Mouse (Mus musculus) ovary, adult 2 months (tissue): Measurements from ENCODE around the gene Mroh2a. TPM values are rescaled to one million over a fixed set of nuclear protein-coding genes. Genes with fewer than 3 reads are reported as not detected.

Experiments
- polyA plus RNA-seq: library from polyadenylated mRNA; depleted of rRNA; stranded (reverse); fragments of >200 nt; gene quantifications from 2 replicates; pipeline ENCODE4 v1.2.3, GENCODE M21; 2012; rRNA removed

Gene Mroh2a
- polyA plus RNA-seq, result 2.4 and 3.0 TPM in 2 replicates

DNA sequence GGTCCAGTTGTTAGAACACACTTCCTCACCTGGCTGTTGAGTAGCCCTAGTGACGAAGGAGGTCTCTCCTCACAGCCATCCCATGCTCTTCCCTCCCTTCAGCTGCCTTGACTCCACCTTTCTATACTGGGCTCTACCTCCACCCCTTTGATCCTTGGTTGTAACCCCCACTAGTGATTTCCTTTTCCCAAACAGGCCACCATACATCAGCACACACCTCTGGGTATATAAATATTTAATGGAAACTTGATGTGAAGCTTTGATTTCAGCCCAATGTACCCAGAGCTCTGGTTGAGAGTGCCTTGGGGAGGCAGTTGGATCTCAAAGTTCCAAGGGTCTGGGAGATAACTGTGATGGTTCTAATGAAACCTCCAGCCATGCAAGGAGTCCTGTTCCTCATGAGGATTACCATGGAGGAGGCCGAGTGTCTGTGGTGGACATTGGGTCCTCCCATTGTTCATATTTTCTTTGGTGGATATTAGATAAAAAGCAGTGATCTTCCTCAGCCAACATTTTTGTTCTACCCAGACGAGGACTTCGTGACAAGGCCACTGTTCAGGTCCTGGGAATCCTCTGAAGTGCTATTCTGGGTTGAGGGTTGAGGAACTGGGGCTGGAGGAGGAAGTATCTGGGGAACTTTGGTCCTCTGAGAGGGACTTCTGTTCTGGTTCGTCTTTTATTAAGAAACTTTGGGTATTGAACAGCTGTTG, at the start of gene Mroh2a:
Gene Mroh2a (plus strand): TSS at position 317 of the 710 bp plus-strand sequence.

GRCm38 (mm10) chr1:88200456-88200855, 26.3 kb upstream of the Mroh2a start, which contains the start of gene Ugt1a2:
Gene Ugt1a2 (plus strand): TSS chr1:88200601.

DNA sequence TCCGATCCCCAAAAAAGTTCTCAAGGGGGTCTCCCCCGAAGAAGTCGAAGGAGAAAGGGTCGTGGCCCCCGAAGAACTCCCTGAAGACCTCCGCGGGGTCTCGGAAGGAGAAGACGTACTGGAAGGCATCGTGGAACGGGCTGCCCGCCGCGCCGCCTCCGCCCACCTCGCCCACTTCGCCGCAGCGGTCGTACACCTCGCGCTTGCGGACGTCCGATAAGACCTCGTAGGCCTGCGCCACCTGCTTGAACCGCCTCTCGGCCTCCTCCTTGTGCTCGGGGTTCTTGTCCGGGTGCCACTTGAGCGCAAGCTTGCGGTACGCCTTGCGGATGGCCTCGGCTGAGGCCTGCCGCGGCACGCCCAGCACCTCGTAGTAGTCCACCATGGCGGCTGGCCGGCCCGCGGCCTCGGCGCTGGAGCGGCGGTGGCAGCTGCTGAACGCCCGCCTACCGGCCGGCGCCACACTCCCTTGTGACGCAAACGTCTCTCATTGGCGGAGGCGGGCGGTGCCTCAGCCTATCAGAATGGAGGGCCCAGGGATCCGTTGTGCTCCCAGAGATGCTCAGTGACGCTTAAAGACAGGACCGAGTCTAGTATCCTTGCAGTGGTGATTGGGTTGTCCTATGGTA, 21.4 kb upstream of the Mroh2a start, which contains the start of gene Dnajb3:
Gene Dnajb3 (minus strand): TSS at position 489 of the 629 bp plus-strand sequence.

GRCm38 (mm10) chr1:88211812-88212211, 15.0 kb upstream of the Mroh2a start, which contains the start of gene Ugt1a1:
Gene Ugt1a1 (plus strand): TSS chr1:88211959.

DNA sequence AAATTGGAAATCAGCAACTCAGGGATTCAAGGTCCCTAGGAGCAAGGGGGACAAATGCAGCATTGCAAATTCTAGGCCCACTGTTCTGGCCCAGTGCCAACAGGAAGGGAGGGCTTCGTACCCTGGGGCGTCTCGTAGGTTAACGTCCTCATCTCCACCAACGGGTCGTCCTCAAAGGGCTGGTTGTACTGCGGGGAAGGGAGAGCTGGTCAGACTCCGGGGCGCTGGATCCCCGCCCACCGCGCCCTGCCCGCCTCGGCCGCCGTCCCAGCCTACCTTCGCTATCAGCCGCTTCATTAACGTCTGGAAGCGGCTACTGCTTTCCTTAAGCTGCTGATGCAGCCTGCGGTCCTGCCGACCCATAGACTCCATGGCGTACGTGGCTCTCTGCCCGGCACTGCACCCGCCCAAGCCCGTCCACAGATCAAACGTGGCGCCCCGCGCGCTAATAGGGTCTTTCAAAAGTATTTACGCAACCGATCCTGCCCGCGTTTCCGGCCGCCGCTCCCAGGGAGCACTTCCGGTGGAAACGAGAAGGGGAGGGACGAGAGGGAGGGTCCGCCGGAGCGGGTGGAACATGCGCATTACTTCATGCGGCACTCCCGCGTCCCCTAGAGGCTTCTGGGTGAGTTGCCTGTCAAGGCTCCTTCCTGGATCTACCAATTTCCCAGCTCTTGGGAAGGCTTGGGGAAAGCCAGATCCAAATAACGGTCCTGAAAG, 50.5 kb downstream of the Mroh2a start, which contains the start of the genes Hjurp and Trpm8:
Gene Hjurp (minus strand): TSS at position 536 of the 720 bp plus-strand sequence.
Gene Trpm8 (plus strand): TSS at position 564 of the 720 bp plus-strand sequence.

Other genes with a start within 250 kb of the Mroh2a start
- 9.8 and 13.1 TPM in 2 replicates for gene Usp40, start 218.4 kb upstream of the Mroh2a start, polyA plus RNA-seq
- not detected in 2 replicates for gene Ugt1a10, start 171.6 kb upstream of the Mroh2a start, polyA plus RNA-seq
- gene Ugt1a9, start 156.2 kb upstream of the Mroh2a start, polyA plus RNA-seq, result 0.10 TPM in 1 of 2 replicates, not detected in the other
- not detected in 2 replicates for gene Ugt1a8, start 139.2 kb upstream of the Mroh2a start, polyA plus RNA-seq
- 8.5 and 9.3 TPM in 2 replicates for gene Ugt1a7c, start 131.9 kb upstream of the Mroh2a start, polyA plus RNA-seq
- gene Ugt1a6b, start 123.7 kb upstream of the Mroh2a start, polyA plus RNA-seq, result 11.4 and 14.9 TPM in 2 replicates
- 26.8 and 30.0 TPM in 2 replicates for gene Ugt1a6a, start 92.2 kb upstream of the Mroh2a start, polyA plus RNA-seq
- 0.11 and 0.14 TPM in 2 replicates for gene Ugt1a5, start 61.0 kb upstream of the Mroh2a start, polyA plus RNA-seq
- 0.07 and 0.08 TPM in 2 replicates for gene Ugt1a2, start 26.4 kb upstream of the Mroh2a start, polyA plus RNA-seq
- 3.2 and 6.0 TPM in 2 replicates for gene Dnajb3, start 21.2 kb upstream of the Mroh2a start, polyA plus RNA-seq
- gene Ugt1a1, start 15.0 kb upstream of the Mroh2a start, polyA plus RNA-seq, result 6.2 and 7.1 TPM in 2 replicates
- 100 and 169 TPM in 2 replicates for gene Hjurp, start 50.6 kb downstream of the Mroh2a start, polyA plus RNA-seq
- not detected in 2 replicates for gene Trpm8, start 50.7 kb downstream of the Mroh2a start, polyA plus RNA-seq
- gene Spp2, start 180.0 kb downstream of the Mroh2a start, polyA plus RNA-seq, result not detected in 2 replicates